Mouse (Mus musculus) embryo, embryonic 11.5 days (tissue): ENCODE measurements at regions not wholly inside any gene's neighbourhood (a gene's known extent, or its start where the extent isn't known, plus 50 kb on each side); places are given as distances from the start of the nearest gene placed in this dataset.

ENCODE experiments used
- DNase-seq: peaks from one replicate; pipeline ENCODE4 v3.0.0-alpha.2; 2012; ENCODE audit warnings: low read depth, low spot score

GRCm38 (mm10) chr17:51262946-51263345, 83.8 kb upstream of the Tbc1d5 start:
- DNase-seq = no peak

DNA sequence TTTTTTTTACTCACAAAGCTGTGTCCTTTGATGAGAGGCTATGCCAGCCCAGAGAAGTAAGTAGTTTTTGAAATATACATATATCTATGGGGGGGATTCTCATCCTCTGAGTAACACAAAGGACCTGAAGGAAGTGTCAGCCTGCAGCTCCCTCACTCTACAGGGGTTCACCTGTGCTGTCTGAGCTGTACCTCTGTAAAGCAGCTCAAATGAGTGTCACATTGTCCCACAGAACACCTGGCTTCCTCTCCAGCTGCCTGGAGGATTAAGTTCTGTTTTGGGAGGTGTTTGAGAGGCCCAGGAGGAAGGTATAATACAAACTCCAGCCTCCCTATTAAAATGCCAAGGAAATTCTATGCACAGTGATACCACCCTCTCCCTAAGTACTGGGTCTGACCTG, 83.3 kb upstream of the Tbc1d5 start:
- DNase-seq = no peak

GRCm38 (mm10) chr17:51258316-51258715, 79.2 kb upstream of the Tbc1d5 start:
- no peak for DNase-seq

- DNase-seq = no peak
Measured at GRCm38 (mm10) chr17:51248543-51248942, 69.4 kb upstream of the Tbc1d5 start.

GRCm38 (mm10) chr17:51246038-51246437, 66.9 kb upstream of the Tbc1d5 start:
- no peak for DNase-seq

GRCm38 (mm10) chr17:51240360-51240993, 61.3 kb upstream of the Tbc1d5 start:
- no peak for DNase-seq

DNA sequence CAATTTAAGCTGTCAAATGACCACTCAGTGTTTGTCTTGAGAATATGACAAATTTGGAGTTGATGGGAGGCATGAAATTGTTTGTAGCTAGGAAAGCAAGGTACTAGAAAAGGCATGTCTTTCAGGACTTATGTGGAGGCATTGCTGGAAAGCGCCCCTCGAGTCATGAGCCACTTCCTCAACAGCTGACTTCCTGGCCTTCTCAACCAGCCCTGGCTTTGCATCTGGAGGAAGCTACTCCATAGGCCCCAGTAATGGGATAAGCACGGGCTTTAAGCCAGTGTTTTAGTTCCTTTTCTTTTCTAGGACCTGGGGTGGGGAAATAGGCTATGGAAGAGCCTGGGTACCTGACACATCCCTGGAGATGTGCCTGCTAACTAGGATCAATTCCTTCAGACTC, 60.3 kb upstream of the Tbc1d5 start:
- no peak for DNase-seq
